Mouse (Mus musculus) brain, embryonic 14.5 days (tissue): ENCODE measurements around the gene Gm6657.

Experiments used
- CTCF ChIP-seq: fragments of 200-500 bp; IDR thresholded peaks from 2 replicates; pipeline ENCODE4 v1.5.1; 2012; ENCODE audit warnings: inconsistent platforms, mild to moderate bottlenecking, moderate library complexity, borderline replicate concordance; ENCODE audit not compliant: insufficient read depth, insufficient read length; ENCODE audit errors: extremely low read depth
- POLR2A ChIP-seq: fragments of 200-500 bp; IDR thresholded peaks from 2 replicates; pipeline ENCODE4 v1.6.1; 2012; ENCODE audit warnings: mild to moderate bottlenecking, inconsistent platforms, borderline replicate concordance; ENCODE audit not compliant: poor library complexity, insufficient read depth, insufficient read length, severe bottlenecking; ENCODE audit errors: extremely low read depth

- TF ChIP-seq POLR2A (no peak), CTCF (no peak)
These were observed at the start of gene Gm6657 for GRCm38 (mm10) chr12:78193942-78194341.
